Mouse (Mus musculus) kidney, adult 11 months (tissue): Measurements from ENCODE around the gene Tk1.
"Not testable (repeated sequence)": the region's sequence is repeated elsewhere in the genome, so short reads cannot be mapped to it uniquely, and the experiment has no call there.

ENCODE experiments used
- DNase-seq: peaks from one replicate; pipeline ENCODE4 v3.0.0; 2022

The Tk1 gene

GRCm38 (mm10) chr11:117846640-117847039, 20.7 kb upstream of the Tk1 start:
- DNase-seq: peak; percentile 86

- DNase-seq: no peak
Measured at GRCm38 (mm10) chr11:117845651-117846050, 19.8 kb upstream of the Tk1 start.

DNA sequence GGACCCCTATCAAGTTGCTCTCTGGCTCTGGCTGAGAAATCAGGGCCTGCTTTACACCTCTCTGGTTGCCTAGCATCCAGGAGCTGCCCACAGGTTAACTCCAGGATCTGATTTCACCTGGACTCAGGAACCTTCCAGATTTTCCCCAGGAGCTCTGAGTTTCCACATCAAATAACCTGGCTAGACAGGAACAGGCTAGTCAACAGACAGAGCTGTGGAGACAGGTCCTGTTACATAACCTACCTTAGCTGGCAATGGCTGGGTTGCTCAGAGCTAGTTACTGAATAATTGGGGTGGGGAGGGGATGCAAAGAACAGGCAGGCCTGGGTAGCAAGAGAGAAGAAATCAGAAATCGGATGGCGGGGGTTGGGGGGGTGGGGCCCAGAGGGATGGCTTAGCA, 19.1 kb upstream of the Tk1 start:
- DNase-seq: peak; percentile 84

GRCm38 (mm10) chr11:117843434-117843833, 17.5 kb upstream of the Tk1 start:
- DNase-seq: no peak

DNA sequence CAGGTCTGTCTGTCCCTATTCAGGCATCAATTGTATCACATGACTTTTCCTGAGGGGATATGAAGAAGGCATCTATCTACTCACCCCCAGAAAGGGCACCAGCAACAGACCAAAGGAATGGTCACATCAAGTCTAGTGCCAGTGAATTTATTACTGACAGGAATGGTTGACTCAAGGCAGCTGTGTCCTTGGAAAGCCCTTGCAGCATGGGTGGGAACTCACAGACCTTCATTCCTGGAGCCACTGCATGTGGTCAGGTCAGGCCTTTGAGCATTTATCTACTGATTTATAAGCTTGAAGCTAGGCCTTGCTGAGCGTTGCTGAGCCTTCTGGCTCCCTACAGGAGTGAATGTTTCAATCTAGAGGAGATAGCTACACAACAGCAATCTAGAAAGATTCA, 15.0 kb upstream of the Tk1 start:
- no peak for DNase-seq

- no peak for DNase-seq
Measured at GRCm38 (mm10) chr11:117839021-117839420, 13.1 kb upstream of the Tk1 start.

- peak; percentile 65 for DNase-seq
Measured at GRCm38 (mm10) chr11:117838572-117838971, 12.7 kb upstream of the Tk1 start.

- peak; percentile 60 for DNase-seq
Measured at GRCm38 (mm10) chr11:117836306-117836705, 10.4 kb upstream of the Tk1 start.

DNA sequence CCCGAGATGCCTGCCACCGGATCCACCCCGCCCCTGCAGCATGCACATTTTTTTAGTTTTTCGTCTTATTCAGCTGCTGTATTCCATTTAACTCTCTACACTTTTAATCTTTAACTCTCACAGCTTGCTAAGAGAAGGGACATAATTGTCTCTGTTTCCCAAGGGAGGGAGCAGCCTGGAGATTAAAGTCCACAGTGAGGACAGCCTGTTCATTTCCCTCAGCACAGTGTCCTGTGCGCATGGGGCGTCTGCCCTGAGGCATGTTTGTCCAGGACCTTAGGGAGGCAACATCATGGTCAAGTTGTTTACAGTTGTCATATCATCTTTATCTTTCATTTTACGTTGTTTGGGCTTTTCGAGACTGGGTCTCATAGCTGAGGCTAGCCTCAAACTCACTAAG, 8.2 kb upstream of the Tk1 start:
- DNase-seq: peak; percentile 85

DNA sequence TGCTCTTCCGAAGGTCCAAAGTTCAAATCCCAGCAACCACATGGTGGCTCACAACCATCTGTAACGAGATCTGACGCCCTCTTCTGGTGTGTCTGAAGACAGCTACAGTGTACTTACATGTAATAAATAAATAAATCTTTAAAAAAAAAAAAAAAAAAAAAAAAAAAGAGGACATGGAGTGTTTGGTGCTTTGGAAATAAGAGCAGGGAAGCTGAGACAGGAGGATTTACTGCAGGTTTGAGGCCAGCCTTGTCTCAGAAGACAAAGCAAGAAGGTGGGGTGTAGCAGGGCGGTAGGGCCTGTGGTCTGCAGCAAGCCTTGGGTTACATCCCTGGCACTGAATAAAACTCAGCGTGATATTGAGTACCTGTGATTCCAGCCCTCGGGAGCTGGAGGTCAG, 7.6 kb upstream of the Tk1 start:
- not testable (repeated sequence) for DNase-seq

DNA sequence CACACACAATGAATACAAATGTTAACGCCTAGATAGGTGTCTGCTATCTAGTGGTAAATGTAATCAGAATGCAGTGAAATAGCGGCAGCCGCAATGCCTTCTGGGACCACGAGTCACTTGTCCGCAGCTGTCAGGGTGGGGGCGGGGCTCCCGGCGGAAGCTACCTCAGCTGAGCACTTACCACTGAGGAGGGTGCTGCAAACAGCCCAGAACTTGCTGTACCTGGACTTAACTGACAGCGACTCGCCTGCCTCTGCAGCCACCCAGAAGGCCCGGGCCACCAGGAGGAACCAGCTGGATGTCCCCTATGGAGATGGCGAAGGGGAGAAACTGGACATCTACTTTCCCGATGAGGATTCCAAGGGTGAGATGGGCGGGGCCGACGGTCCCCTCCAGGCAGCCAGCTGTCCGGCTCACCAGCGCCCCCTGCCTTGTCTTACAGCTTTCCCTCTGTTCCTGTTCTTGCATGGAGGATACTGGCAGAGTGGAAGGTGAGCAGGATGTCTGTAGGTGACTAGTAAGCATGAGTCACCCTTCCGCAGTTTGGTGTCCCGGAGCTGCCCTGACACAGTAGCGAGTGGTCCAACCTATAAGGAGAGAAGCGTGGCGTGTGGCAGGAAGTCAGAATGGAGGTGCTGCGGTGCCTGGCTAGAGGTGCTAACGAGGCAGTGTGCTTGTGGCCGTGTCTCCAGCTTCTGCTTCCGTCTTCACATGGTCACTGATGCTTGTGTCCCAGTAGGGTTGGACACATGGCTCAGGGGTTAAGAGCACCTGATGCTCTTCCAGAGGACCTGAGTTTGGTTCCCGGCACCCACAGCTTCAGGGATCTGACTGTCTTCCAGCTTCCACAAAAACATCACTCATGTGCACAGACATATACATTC, 6.4 kb upstream of the Tk1 start:
- DNase-seq: no peak

- no peak for DNase-seq
Measured at GRCm38 (mm10) chr11:117830401-117830800, 4.5 kb upstream of the Tk1 start.

DNA sequence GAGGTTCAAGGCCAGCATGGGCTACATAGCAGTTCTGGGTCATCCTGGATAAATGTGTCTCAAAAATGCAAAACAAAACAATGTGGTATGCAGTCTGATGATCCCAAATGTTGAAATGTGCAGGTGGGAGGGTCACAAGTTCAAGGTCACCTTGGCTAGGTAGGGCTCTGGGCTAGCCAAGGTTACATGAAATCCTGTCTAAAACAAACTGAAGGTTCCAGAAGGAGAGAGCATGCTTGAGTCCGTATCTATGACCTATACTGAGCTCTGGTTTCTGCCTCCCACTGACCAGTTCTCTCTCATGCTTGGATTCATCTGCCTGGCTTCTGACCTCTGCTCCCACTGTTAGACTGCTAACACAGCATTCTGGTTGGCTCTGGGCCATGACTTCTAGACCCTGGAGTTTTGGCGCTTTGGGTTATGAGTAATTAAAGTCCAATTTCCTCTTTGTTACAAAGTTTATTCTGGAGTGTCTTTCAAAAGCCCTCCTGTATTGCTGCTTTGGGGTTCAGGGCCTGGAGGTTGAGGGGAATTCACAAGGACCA, 3.9 kb upstream of the Tk1 start:
- peak; percentile 91 for DNase-seq

DNA sequence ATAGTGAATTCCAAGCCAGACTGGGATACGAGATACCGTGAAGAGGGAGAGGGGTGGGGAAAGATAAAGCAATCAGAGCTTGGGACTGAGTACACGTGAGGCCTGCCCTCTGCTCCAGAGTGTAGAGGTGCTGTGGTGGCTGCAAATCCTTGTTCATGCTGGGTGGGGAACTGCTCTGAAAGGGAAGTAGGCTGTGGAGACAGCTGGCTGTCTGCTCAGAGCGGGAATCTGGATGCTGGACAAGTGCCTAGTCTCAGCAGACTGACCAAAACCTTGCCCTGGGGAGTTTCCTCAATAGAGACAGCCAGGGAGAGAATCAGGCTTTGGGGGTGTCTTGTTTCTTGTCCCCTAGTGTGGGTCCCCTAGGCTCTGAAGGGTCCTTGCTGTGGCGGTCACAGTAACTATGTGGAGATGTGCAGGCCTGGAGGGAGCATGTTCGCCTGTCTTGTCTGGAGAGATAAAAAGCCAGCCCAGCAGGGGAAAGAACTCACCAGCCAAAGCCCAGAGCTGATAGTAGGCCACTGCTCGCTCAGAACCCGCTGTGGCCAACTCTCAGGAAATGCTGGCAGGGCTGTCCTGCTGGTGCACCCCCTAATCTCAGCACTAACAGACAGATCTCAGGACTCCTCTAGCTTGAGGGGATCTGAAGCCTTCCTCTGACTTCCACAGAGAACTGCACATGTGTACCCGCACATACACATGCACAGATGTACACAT, 3.2 kb upstream of the Tk1 start:
- DNase-seq: peak; percentile 73

DNA sequence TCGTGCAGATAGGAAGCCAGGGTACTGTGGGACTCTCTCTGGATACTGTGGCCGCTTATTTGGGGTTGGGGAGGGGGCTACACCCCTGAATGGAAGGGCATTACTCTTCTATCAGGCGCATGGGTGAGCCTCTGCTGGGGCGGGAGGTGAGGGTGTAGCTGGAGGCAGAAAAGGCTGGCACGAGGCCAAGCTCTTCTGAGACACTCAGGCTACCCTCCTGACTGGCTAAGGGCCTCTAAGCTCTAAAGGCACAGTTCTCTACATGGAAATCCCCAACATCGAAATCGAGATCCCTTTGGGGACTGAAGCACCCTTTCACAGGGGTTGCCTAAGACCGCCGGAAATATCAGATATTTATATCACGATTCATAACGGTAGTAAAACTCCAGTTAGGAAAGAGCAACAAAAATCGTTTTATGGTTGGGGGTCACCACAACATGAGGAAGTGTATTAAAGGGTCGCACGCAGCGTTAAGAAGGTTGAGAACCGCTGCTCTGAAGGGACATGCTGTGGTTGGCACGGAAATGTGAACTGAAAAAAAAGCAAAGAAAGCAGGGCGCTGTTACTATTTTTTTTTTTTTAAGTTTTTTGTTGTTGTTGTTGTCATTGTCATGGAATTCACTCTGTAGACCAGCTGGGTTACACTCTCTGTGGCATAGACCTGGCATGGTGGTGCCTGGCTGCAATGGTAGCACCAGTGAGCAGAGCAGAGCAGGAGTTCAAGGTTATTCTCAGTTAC, 2.4 kb upstream of the Tk1 start:
- DNase-seq: no peak

DNA sequence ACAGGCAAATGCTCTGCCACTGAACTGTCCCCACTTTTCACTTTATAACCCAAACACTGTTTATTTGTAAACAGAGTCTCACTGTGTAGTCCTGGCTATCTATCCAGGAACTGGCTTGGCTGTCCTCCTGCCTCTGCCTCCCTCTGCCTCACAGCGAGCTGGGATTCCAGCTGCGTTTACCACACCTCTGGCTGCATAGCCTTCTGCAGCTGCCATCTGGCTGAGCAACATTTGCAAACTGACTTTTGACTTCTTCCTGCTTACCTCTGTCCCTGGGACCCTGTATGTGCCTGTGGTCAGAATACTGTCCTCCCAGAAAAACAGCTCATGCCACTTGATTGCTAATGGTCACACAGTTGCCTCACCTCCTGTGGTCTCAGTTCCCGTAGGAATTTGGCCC, 1.5 kb upstream of the Tk1 start:
- DNase-seq: no peak

DNA sequence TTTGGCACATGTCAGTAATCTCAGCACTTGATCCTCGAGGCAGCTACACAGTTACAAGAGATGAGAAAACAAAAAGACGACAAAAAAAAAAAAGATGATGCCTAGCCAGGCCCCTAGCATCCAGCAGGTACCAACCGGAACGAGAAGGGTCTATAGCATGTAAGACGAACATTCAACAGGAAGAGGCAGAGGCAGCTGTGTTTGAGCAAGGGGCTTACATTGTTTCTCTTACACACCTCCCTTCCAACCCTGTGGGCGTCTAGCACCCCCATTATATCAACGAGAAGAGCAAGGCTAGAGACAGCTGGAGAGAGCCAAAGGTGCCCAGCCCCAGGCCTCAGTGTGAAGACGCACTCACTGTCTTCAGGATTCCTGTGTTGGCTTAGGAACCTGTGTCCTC, 1.0 kb upstream of the Tk1 start:
- no peak for DNase-seq

DNA sequence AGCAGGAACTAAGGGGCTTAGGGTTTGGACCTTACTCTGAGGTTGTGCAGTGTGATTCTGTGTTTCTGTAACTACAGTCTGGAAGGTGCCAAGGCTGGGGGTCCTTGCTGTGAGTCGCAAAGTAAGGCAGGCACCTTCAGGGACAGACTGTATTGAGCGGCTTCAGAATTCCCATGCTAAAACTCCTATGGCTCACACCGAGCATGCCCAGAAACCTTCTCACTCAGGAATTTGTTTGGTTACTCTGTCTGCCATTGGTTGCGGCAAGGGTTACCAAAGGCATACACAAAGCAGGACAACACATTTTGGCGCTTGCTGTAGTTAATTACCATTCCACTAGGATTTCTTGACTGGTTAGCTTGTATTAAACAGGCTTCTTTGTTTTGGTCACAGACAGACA, 272 bp upstream of the Tk1 start:
- DNase-seq: no peak

GRCm38 (mm10) chr11:117824060-117824969, 1.6 kb downstream of the Tk1 start:
- peak; percentile 84 for DNase-seq

DNA sequence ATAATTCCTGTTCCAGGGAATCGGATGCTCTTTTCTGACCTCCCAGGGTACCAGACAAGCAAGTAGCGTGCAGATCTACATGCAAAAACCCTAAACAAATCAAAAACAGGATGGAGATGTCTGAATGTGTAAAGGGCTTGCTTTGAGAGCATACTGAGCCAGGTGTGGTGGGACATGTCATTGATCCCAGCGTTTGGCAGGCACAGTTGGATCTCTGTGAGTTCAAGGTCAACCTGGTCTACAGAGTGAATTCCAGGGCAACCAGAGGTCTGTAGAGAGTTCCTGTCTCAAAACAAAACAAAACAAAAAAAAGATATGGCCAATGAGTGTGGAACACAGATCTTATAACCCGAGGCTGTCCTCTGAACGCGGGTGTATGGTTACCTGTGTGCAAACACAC, 2.5 kb downstream of the Tk1 start:
- DNase-seq: no peak

- DNase-seq: no peak
Measured at GRCm38 (mm10) chr11:117822728-117823241, 3.1 kb downstream of the Tk1 start.

DNA sequence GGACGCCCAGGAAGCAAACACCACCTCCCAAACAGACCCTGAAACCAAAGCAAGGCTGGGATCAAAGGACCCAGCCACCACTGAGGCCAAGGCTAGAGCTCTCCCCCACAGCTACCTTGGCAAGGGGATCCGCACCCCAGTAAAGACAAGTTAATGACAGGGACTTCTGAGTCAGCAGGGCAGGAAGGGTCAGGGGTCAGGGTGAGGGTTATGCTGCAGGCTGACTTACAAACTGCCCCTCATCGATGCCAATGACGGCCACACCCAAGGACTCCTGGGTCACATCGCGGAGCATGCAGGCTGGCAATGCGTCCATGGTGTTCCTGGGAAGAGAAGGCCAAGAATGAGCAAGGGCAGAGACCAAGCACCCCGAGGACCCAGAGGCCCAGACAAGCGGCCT, 4.0 kb downstream of the Tk1 start:
- DNase-seq: no peak
